Mouse (Mus musculus) G1E (cell line): Measurements from ENCODE around the gene Galntl6.

ENCODE experiments used
- CTCF ChIP-seq: IDR thresholded peaks from 2 replicates; pipeline ENCODE4 v1.5.1; 2012; ENCODE audit warnings: low read depth, low read length, inconsistent platforms, mixed read lengths
- GATA1 ChIP-seq: IDR thresholded peaks from 2 replicates; pipeline ENCODE4 v1.6.1; 2012; ENCODE audit warnings: borderline replicate concordance, low read length, inconsistent platforms, mixed read lengths
- POLR2AphosphoS5 ChIP-seq: IDR thresholded peaks from 2 replicates; pipeline ENCODE4 v1.6.1; 2012; ENCODE audit warnings: low read depth, low read length, inconsistent platforms; ENCODE audit not compliant: insufficient replicate concordance
- TAL1 ChIP-seq: conservative IDR thresholded peaks from 2 replicates; pipeline ENCODE4 v1.6.1; 2012; ENCODE audit warnings: low read depth, low read length, inconsistent platforms, mixed read lengths

DNA sequence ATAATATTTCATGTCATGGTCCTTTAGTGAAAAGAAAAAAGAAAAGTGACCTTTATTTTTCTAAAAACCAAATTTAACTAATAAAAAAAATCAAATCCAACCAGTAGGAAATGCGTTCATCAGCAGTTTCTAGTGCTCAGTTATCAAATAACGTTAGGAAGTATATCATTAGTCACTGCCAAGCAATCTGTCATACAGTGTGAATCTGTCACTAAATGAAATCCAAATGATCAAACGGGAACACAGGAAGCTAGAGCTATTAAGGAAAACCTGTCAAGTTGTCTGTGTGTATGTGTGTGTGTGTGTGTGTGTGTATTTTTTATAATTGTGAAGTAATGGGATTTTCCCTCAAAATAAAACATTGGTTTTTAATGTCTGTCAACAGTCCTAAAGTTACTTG is 515.9 kb downstream of the Galntl6 start:
- TF ChIP-seq TAL1, result no peak
- TF ChIP-seq CTCF, result no peak
- no peak for TF ChIP-seq POLR2AphosphoS5
- no peak for TF ChIP-seq GATA1
